Mouse (Mus musculus) embryonic fibroblast, embryonic 13.5 days (primary cell): Measurements from ENCODE around the gene Thsd4.

Source experiments
- CTCF ChIP-seq: IDR thresholded peaks from 2 replicates; pipeline ENCODE4 v1.5.1; 2011; ENCODE audit warnings: mild to moderate bottlenecking, control low read depth, low read length, moderate library complexity, borderline replicate concordance; ENCODE audit not compliant: insufficient read depth
- POLR2A ChIP-seq: IDR thresholded peaks from 2 replicates; pipeline ENCODE4 v1.6.1; 2011; ENCODE audit warnings: low read depth, mild to moderate bottlenecking, control low read depth, low read length, moderate library complexity

GRCm38 (mm10) chr9:60027234-60027633 lies 494.6 kb downstream of the Thsd4 start:
- no peak for TF ChIP-seq CTCF
- TF ChIP-seq POLR2A = no peak
